Mouse (Mus musculus): ENCODE results near the gene Adgrb2. TPM values are rescaled to one million over a fixed set of nuclear protein-coding genes. Genes with fewer than 3 reads are reported as not detected.

Gene Adgrb2
- total and polyA plus RNA-seq, 2 experiments, result 0.06 TPM; not detected in 1

GRCm38 (mm10) chr4:130010723-130011122, 26.1 kb downstream of the Adgrb2 start:
- Histone ChIP-seq H3K4me3 (ENCODE audit: insufficient read depth, low read depth, low read length) (no peak overlapping the region), H3K4me1 (ENCODE audit: control insufficient read depth, insufficient read depth, low read length) (no peaks in the 10 kb centered on the region), H3K9ac (ENCODE audit: low read depth, low read length) (no peak overlapping the region), H3K27ac (replicated peaks; ENCODE audit: insufficient read depth, low read depth, low read length) (no peak overlapping the region), H3K27me3 (ENCODE audit: control insufficient read depth, insufficient read depth, low read length) (peaks cover 4% of the 10 kb centered on the region; the same call in 1 of the 2 replicates), H3K36me3 (ENCODE audit: control insufficient read depth, insufficient read depth, low read length) (no peaks in the 10 kb centered on the region), H3K79me2 (ENCODE audit: control insufficient read depth, insufficient read depth, low read length) (no peaks in the 10 kb centered on the region)
- no peak for TF ChIP-seq CTCF (IDR thresholded peaks at IDR 0.05; ENCODE audit: low read depth, low read length)
- no peak for TF ChIP-seq POLR2A (IDR thresholded peaks at IDR 0.05; ENCODE audit: extremely low read depth, insufficient read depth, low read length)
- 90% methylated on average over 4 of the region's 4 CpGs for WGBS
- DNase-seq (ENCODE audit: extremely low read depth, low read depth, low spot score), result no peak

GRCm38 (mm10) chr4:130012234-130012633, 27.6 kb downstream of the Adgrb2 start:
- Histone ChIP-seq H3K36me3 (ENCODE audit: control insufficient read depth, insufficient read depth, low read length) (no peaks in the 10 kb centered on the region), H3K79me2 (ENCODE audit: control insufficient read depth, insufficient read depth, low read length) (no peaks in the 10 kb centered on the region), H3K4me1 (ENCODE audit: control insufficient read depth, insufficient read depth, low read length) (no peaks in the 10 kb centered on the region), H3K27me3 (ENCODE audit: control insufficient read depth, insufficient read depth, low read length) (peaks cover 4% of the 10 kb centered on the region; the same call in 1 of the 2 replicates), H3K4me3 (ENCODE audit: insufficient read depth, low read depth, low read length) (no peak overlapping the region), H3K27ac (replicated peaks; ENCODE audit: insufficient read depth, low read depth, low read length) (no peak overlapping the region), H3K9ac (ENCODE audit: low read depth, low read length) (no peak overlapping the region)
- TF ChIP-seq POLR2A (IDR thresholded peaks at IDR 0.05; ENCODE audit: extremely low read depth, insufficient read depth, low read length) (no peak), CTCF (IDR thresholded peaks at IDR 0.05; ENCODE audit: low read depth, low read length) (no peak)
- WGBS, result 73% methylated on average over 6 of the region's 6 CpGs
- no peak for DNase-seq (ENCODE audit: extremely low read depth, low read depth, low spot score)

GRCm38 (mm10) chr4:130013111-130013510, 28.4 kb downstream of the Adgrb2 start:
- Histone ChIP-seq H3K79me2 (ENCODE audit: control insufficient read depth, insufficient read depth, low read length) (no peaks in the 10 kb centered on the region), H3K27ac (replicated peaks; ENCODE audit: insufficient read depth, low read depth, low read length) (no peak overlapping the region), H3K9ac (ENCODE audit: low read depth, low read length) (no peak overlapping the region), H3K27me3 (ENCODE audit: control insufficient read depth, insufficient read depth, low read length) (peaks cover 2% of the 10 kb centered on the region; the same call in 1 of the 2 replicates), H3K4me1 (ENCODE audit: control insufficient read depth, insufficient read depth, low read length) (no peaks in the 10 kb centered on the region), H3K36me3 (ENCODE audit: control insufficient read depth, insufficient read depth, low read length) (no peaks in the 10 kb centered on the region), H3K4me3 (ENCODE audit: insufficient read depth, low read depth, low read length) (no peak overlapping the region)
- 72% methylated on average over 10 of the region's 10 CpGs for WGBS
- TF ChIP-seq POLR2A (IDR thresholded peaks at IDR 0.05; ENCODE audit: extremely low read depth, insufficient read depth, low read length) (no peak), CTCF (IDR thresholded peaks at IDR 0.05; ENCODE audit: low read depth, low read length) (no peak)
- no peak for DNase-seq (ENCODE audit: extremely low read depth, low read depth, low spot score)

- no peak for DNase-seq (ENCODE audit: extremely low read depth, low read depth, low spot score)
- H3K27ac ChIP-seq (replicated peaks; ENCODE audit: insufficient read depth, low read depth, low read length), result no peak overlapping the region
- H3K4me3 ChIP-seq (ENCODE audit: insufficient read depth, low read depth, low read length), result no peak overlapping the region
- WGBS, result 59% methylated on average over 4 of the region's 4 CpGs
- no peaks in the 10 kb centered on the region for H3K36me3 ChIP-seq (ENCODE audit: control insufficient read depth, insufficient read depth, low read length)
- H3K4me1 ChIP-seq (ENCODE audit: control insufficient read depth, insufficient read depth, low read length), result no peaks in the 10 kb centered on the region
- no peak for TF ChIP-seq CTCF (IDR thresholded peaks at IDR 0.05; ENCODE audit: low read depth, low read length)
- TF ChIP-seq POLR2A (IDR thresholded peaks at IDR 0.05; ENCODE audit: extremely low read depth, insufficient read depth, low read length), result no peak
- H3K9ac ChIP-seq (ENCODE audit: low read depth, low read length), result no peak overlapping the region
- peaks cover 2% of the 10 kb centered on the region; the same call in 1 of the 2 replicates for H3K27me3 ChIP-seq (ENCODE audit: control insufficient read depth, insufficient read depth, low read length)
- no peaks in the 10 kb centered on the region for H3K79me2 ChIP-seq (ENCODE audit: control insufficient read depth, insufficient read depth, low read length)
These were observed 31.3 kb downstream of the Adgrb2 start for GRCm38 (mm10) chr4:130016010-130016409.

- no peaks in the 10 kb centered on the region for H3K79me2 ChIP-seq (ENCODE audit: control insufficient read depth, insufficient read depth, low read length)
- TF ChIP-seq CTCF (IDR thresholded peaks at IDR 0.05; ENCODE audit: low read depth, low read length) (no peak), POLR2A (IDR thresholded peaks at IDR 0.05; ENCODE audit: extremely low read depth, insufficient read depth, low read length) (no peak)
- no peak overlapping the region for H3K4me3 ChIP-seq (ENCODE audit: insufficient read depth, low read depth, low read length)
- WGBS, result 60% methylated on average over 18 of the region's 18 CpGs
- no peak overlapping the region for H3K9ac ChIP-seq (ENCODE audit: low read depth, low read length)
- no peaks in the 10 kb centered on the region for H3K4me1 ChIP-seq (ENCODE audit: control insufficient read depth, insufficient read depth, low read length)
- H3K36me3 ChIP-seq (ENCODE audit: control insufficient read depth, insufficient read depth, low read length), result no peaks in the 10 kb centered on the region
- no peak overlapping the region for H3K27ac ChIP-seq (replicated peaks; ENCODE audit: insufficient read depth, low read depth, low read length)
- DNase-seq (ENCODE audit: extremely low read depth, low read depth, low spot score), result no peak
- peaks cover 2% of the 10 kb centered on the region; the same call in 1 of the 2 replicates for H3K27me3 ChIP-seq (ENCODE audit: control insufficient read depth, insufficient read depth, low read length)
These were observed 32.5 kb downstream of the Adgrb2 start for GRCm38 (mm10) chr4:130017036-130017674.

- Histone ChIP-seq H3K79me2 (ENCODE audit: control insufficient read depth, insufficient read depth, low read length) (no peaks in the 10 kb centered on the region), H3K9ac (ENCODE audit: low read depth, low read length) (no peak overlapping the region), H3K27ac (replicated peaks; ENCODE audit: insufficient read depth, low read depth, low read length) (no peak overlapping the region), H3K27me3 (ENCODE audit: control insufficient read depth, insufficient read depth, low read length) (no peaks in the 10 kb centered on the region), H3K4me1 (ENCODE audit: control insufficient read depth, insufficient read depth, low read length) (no peaks in the 10 kb centered on the region), H3K36me3 (ENCODE audit: control insufficient read depth, insufficient read depth, low read length) (no peaks in the 10 kb centered on the region), H3K4me3 (ENCODE audit: insufficient read depth, low read depth, low read length) (no peak overlapping the region)
- no peak for DNase-seq (ENCODE audit: extremely low read depth, low read depth, low spot score)
- TF ChIP-seq POLR2A (IDR thresholded peaks at IDR 0.05; ENCODE audit: extremely low read depth, insufficient read depth, low read length) (no peak), CTCF (IDR thresholded peaks at IDR 0.05; ENCODE audit: low read depth, low read length) (no peak)
- 73% methylated on average over 8 of the region's 8 CpGs for WGBS
These were observed 38.3 kb downstream of the Adgrb2 start for GRCm38 (mm10) chr4:130022952-130023351.

Data from liver, adult 2 months (tissue).